Mouse (Mus musculus): ENCODE measurements around the gene C2cd4c. TPM values are rescaled to one million over a fixed set of nuclear protein-coding genes. Genes with fewer than 3 reads are reported as not detected.

Gene C2cd4c
- polyA plus RNA-seq, 1 experiment from 2014 or later = not detected

- Histone ChIP-seq H3K27ac (no peak overlapping the region), H3K4me1 (no peaks in the 10 kb centered on the region), H3K4me3 (replicated peaks) (no peak overlapping the region), H3K36me3 (replicated peaks) (no peaks in the 10 kb centered on the region), H3K27me3 (peaks cover 6% of the 10 kb centered on the region), H3K4me2 (no peak overlapping the region), H3K9ac (no peak overlapping the region), H3K9me3 (no peaks in the 10 kb centered on the region)
- WGBS = 97% methylated on average over 6 of the region's 6 CpGs
- ATAC-seq (ENCODE audit: low FRiP score) = no peak
Measured at GRCm38 (mm10) chr10:79585136-79585535, 28.7 kb downstream of the C2cd4c start.

- H3K27me3 ChIP-seq = peaks cover 12% of the 10 kb centered on the region
- no peak overlapping the region for H3K4me3 ChIP-seq (replicated peaks)
- ATAC-seq (ENCODE audit: low FRiP score) = no peak
- no peaks in the 10 kb centered on the region for H3K36me3 ChIP-seq (replicated peaks)
- H3K27ac ChIP-seq = no peak overlapping the region
- 83% methylated on average over 9 of the region's 9 CpGs for WGBS
- H3K9me3 ChIP-seq = no peaks in the 10 kb centered on the region
- H3K9ac ChIP-seq = no peak overlapping the region
- no peak overlapping the region for H3K4me2 ChIP-seq
- H3K4me1 ChIP-seq = no peaks in the 10 kb centered on the region
Measured at GRCm38 (mm10) chr10:79584426-79584825, 29.4 kb downstream of the C2cd4c start.

GRCm38 (mm10) chr10:79584021-79584420 is 29.8 kb downstream of the C2cd4c start:
- Histone ChIP-seq H3K36me3 (replicated peaks) (no peaks in the 10 kb centered on the region), H3K27me3 (peaks cover 12% of the 10 kb centered on the region), H3K4me1 (no peaks in the 10 kb centered on the region), H3K9ac (no peak overlapping the region), H3K27ac (no peak overlapping the region), H3K4me2 (no peak overlapping the region), H3K9me3 (no peaks in the 10 kb centered on the region), H3K4me3 (replicated peaks) (no peak overlapping the region)
- WGBS = 76% methylated on average over 7 of the region's 7 CpGs
- no peak for ATAC-seq (ENCODE audit: low FRiP score)

GRCm38 (mm10) chr10:79581501-79581900 is 32.3 kb downstream of the C2cd4c start:
- Histone ChIP-seq H3K4me2 (no peak overlapping the region), H3K4me3 (replicated peaks) (no peak overlapping the region), H3K36me3 (replicated peaks) (no peaks in the 10 kb centered on the region), H3K9me3 (no peaks in the 10 kb centered on the region), H3K27ac (no peak overlapping the region), H3K27me3 (peaks cover 6% of the 10 kb centered on the region; the same call in 1 of the 2 replicates), H3K4me1 (no peaks in the 10 kb centered on the region), H3K9ac (no peak overlapping the region)
- 88% methylated on average over 8 of the region's 8 CpGs for WGBS
- no peak for ATAC-seq (ENCODE audit: low FRiP score)

DNA sequence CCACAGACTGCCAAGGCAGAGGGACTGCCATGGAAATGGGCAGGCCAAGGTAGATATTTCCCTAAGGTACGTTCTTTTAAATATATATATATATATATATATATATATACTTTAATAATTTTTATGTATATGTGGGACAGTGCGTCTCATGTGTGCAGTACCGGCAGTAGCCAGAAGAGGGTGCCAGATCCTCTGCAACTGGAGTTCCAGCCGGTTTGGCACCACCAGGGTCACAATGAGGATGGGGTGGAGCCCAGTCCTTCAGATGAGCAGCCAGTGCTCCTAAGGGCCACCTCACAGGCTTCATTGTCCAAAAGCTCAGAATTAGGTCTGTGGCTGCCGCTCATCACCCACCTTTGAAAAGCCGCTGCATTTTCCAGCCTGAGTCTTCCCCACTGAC is 33.0 kb downstream of the C2cd4c start:
- Histone ChIP-seq H3K27me3 (peaks cover 6% of the 10 kb centered on the region; the same call in 1 of the 2 replicates), H3K27ac (no peak overlapping the region), H3K4me1 (no peaks in the 10 kb centered on the region), H3K9ac (no peak overlapping the region), H3K36me3 (replicated peaks) (no peaks in the 10 kb centered on the region), H3K4me3 (replicated peaks) (no peak overlapping the region), H3K4me2 (no peak overlapping the region), H3K9me3 (no peaks in the 10 kb centered on the region)
- 39% methylated on average over 6 of the region's 6 CpGs for WGBS
- ATAC-seq (ENCODE audit: low FRiP score) = no peak

GRCm38 (mm10) chr10:79580356-79580755 is 33.5 kb downstream of the C2cd4c start:
- Histone ChIP-seq H3K4me2 (no peak overlapping the region), H3K4me3 (replicated peaks) (no peak overlapping the region), H3K9me3 (no peaks in the 10 kb centered on the region), H3K4me1 (no peaks in the 10 kb centered on the region), H3K9ac (no peak overlapping the region), H3K27ac (no peak overlapping the region), H3K36me3 (replicated peaks) (no peaks in the 10 kb centered on the region), H3K27me3 (peaks cover 6% of the 10 kb centered on the region; the same call in 1 of the 2 replicates)
- WGBS = 67% methylated on average over 7 of the region's 7 CpGs
- no peak for ATAC-seq (ENCODE audit: low FRiP score)

DNA sequence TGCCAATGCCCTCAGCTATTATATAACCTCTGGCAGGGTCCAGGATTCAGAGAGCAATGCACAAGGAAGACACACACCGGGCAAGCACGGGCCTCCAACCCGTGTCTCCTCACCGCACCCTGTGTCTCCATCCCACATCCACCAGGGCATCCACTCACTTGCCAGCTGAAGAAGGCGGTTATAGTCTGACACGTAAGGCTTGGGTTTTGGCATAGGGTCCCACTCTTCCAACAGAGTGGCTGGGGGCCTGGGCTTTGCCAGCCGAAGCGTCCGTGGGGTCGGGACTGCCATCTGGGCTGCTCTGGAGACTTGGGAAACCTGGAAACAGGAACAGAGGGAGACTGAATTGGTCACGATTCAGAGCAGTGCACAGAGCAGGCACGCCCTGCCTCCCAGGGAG is 34.0 kb downstream of the C2cd4c start:
- peaks cover 6% of the 10 kb centered on the region; the same call in 1 of the 2 replicates for H3K27me3 ChIP-seq
- H3K4me1 ChIP-seq = no peaks in the 10 kb centered on the region
- H3K9me3 ChIP-seq = no peaks in the 10 kb centered on the region
- H3K4me2 ChIP-seq = no peak overlapping the region
- H3K9ac ChIP-seq = no peak overlapping the region
- H3K4me3 ChIP-seq (replicated peaks) = no peak overlapping the region
- WGBS = 78% methylated on average over 12 of the region's 12 CpGs
- no peaks in the 10 kb centered on the region for H3K36me3 ChIP-seq (replicated peaks)
- no peak for ATAC-seq (ENCODE audit: low FRiP score)
- no peak overlapping the region for H3K27ac ChIP-seq

DNA sequence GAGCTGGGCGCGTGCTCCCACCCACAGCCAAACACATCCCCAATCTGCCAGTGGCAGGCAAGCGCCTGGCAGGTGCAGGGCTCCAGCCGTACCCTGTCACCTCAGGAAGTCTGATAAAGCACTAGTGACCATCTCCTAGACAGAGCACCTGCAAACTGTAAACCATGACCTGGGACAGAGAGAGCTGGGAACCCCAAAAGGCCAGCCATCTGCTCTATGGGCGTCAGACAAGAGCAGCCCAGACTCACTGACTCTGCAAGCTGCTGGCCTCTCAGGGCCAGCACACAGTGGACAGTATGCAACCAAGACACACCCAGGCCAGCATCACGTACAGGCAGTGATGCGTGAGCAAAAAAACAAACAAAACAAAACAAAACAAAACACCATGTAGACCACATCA is 34.9 kb downstream of the C2cd4c start:
- no peaks in the 10 kb centered on the region for H3K9me3 ChIP-seq
- no peak for ATAC-seq (ENCODE audit: low FRiP score)
- H3K4me1 ChIP-seq = no peaks in the 10 kb centered on the region
- H3K4me2 ChIP-seq = no peak overlapping the region
- peaks cover 6% of the 10 kb centered on the region; the same call in 1 of the 2 replicates for H3K27me3 ChIP-seq
- no peak overlapping the region for H3K4me3 ChIP-seq (replicated peaks)
- no peak overlapping the region for H3K9ac ChIP-seq
- H3K36me3 ChIP-seq (replicated peaks) = no peaks in the 10 kb centered on the region
- no peak overlapping the region for H3K27ac ChIP-seq
- WGBS = 75% methylated on average over 7 of the region's 7 CpGs

DNA sequence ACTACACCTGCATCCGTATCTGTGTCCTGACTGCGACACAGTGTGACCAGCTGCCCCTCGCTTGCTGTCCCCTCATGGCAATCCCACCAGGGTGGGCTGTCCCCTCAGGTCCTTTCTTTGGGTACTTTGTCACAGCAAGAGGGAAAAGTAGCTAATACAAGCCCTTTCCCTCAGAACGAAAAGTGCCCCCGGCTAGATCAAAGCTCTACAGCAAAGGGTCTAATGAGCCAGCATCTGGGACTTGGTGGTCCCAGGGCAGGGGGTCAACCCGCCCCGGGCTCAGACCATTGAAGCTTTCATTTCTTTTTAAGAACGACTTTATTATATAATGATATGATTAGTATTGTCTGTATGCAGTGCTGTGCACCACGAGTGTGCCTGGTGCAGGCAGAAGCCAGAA is 35.5 kb downstream of the C2cd4c start:
- H3K36me3 ChIP-seq (replicated peaks) = no peaks in the 10 kb centered on the region
- no peak for ATAC-seq (ENCODE audit: low FRiP score)
- H3K4me1 ChIP-seq = no peaks in the 10 kb centered on the region
- no peak overlapping the region for H3K4me2 ChIP-seq
- H3K27ac ChIP-seq = no peak overlapping the region
- H3K9me3 ChIP-seq = no peaks in the 10 kb centered on the region
- no peak overlapping the region for H3K9ac ChIP-seq
- no peak overlapping the region for H3K4me3 ChIP-seq (replicated peaks)
- 42% methylated on average over 9 of the region's 9 CpGs for WGBS
- H3K27me3 ChIP-seq = peaks cover 6% of the 10 kb centered on the region; the same call in 1 of the 2 replicates

GRCm38 (mm10) chr10:79577376-79577775 is 36.4 kb downstream of the C2cd4c start:
- Histone ChIP-seq H3K4me2 (no peak overlapping the region), H3K36me3 (replicated peaks) (no peaks in the 10 kb centered on the region), H3K9ac (no peak overlapping the region), H3K27me3 (peaks cover 6% of the 10 kb centered on the region; the same call in 1 of the 2 replicates), H3K4me3 (replicated peaks) (no peak overlapping the region), H3K4me1 (no peaks in the 10 kb centered on the region), H3K27ac (no peak overlapping the region), H3K9me3 (no peaks in the 10 kb centered on the region)
- WGBS = 70% methylated on average over 4 of the region's 4 CpGs
- ATAC-seq (ENCODE audit: low FRiP score) = no peak

DNA sequence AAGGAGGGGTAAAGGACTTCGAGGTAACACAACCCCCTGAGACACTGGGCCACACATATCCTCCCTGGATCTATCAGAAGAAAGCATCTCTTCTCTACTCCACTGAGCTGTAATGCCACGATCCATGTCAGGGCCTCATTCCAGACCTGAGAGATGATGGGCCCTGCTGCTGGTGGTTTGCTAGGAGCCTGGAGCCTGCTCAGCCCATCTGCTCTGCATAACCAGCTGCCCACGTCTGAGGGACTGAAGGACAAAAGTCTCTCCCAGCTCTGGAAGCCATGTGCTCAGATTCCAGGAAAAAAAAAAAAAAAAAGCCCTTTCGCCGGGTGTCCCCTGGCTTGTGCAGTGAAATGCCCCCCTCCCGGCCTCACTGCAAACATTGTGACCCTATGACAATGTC is 38.1 kb downstream of the C2cd4c start:
- Histone ChIP-seq H3K27me3 (peaks cover 6% of the 10 kb centered on the region; the same call in 1 of the 2 replicates), H3K9ac (no peak overlapping the region), H3K27ac (no peak overlapping the region), H3K36me3 (replicated peaks) (no peaks in the 10 kb centered on the region), H3K4me3 (replicated peaks) (no peak overlapping the region), H3K4me1 (no peaks in the 10 kb centered on the region), H3K4me2 (no peak overlapping the region), H3K9me3 (no peaks in the 10 kb centered on the region)
- no peak for ATAC-seq (ENCODE audit: low FRiP score)
- 79% methylated on average over 6 of the region's 6 CpGs for WGBS

GRCm38 (mm10) chr10:79574796-79575195 is 39.0 kb downstream of the C2cd4c start:
- no peak for ATAC-seq (ENCODE audit: low FRiP score)

DNA sequence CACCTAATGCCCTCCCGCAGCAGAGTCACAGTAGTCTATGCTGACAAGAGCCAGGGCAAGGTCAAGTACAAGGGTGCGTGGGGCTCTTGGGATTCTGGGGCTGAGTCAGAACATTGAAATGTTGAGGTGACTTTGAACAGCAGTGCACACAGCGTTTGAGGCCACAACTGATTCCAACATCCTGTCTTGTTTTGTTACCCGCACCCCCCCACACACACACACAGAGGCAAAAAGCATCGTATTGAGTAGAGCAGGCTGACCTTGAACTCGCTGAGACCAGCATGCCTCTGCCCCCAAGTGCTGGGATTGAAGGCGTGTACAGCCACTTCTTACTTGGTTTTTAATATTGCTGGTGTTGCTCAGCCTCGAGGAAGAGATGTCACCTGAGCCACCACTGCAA is 39.5 kb downstream of the C2cd4c start:
- Histone ChIP-seq H3K4me1 (no peaks in the 10 kb centered on the region), H3K4me3 (replicated peaks) (no peak overlapping the region), H3K4me2 (no peak overlapping the region), H3K36me3 (replicated peaks) (no peaks in the 10 kb centered on the region), H3K9me3 (no peaks in the 10 kb centered on the region), H3K27ac (no peak overlapping the region), H3K27me3 (no peaks in the 10 kb centered on the region), H3K9ac (no peak overlapping the region)
- ATAC-seq (ENCODE audit: low FRiP score) = no peak
- 76% methylated on average over 8 of the region's 8 CpGs for WGBS

More at GRCm38 (mm10) chr10:79574796-79575195, 39.0 kb downstream of the C2cd4c start:
- H3K4me2 ChIP-seq = no peak overlapping the region
- no peaks in the 10 kb centered on the region for H3K9me3 ChIP-seq
- no peaks in the 10 kb centered on the region for H3K36me3 ChIP-seq (replicated peaks)
- H3K4me1 ChIP-seq = no peaks in the 10 kb centered on the region
- H3K27ac ChIP-seq = no peak overlapping the region
- H3K9ac ChIP-seq = no peak overlapping the region
- 92% methylated on average over 6 of the region's 6 CpGs for whole genome bisulfite sequencing
- H3K4me3 ChIP-seq (replicated peaks) = no peak overlapping the region
- peaks cover 3% of the 10 kb centered on the region; the same call in 1 of the 2 replicates for H3K27me3 ChIP-seq

Data from forebrain, embryonic 12.5 days (tissue).